Mouse (Mus musculus) central nervous system, embryonic 18 days (tissue): ENCODE measurements around the gene Rps19. TPM values are rescaled to one million over a fixed set of nuclear protein-coding genes. Genes with fewer than 3 reads are reported as not detected.

Experiments
- polyA plus RNA-seq: library from polyadenylated mRNA; depleted of rRNA; stranded (reverse); fragments of >200 nt; gene quantifications from 2 replicates; pipeline ENCODE4 v1.2.3, GENCODE M21; 2012; rRNA removed

The Rps19 gene
- 728 and 729 TPM in 2 replicates for polyA plus RNA-seq

GRCm38 (mm10) chr7:24883896-24884692 is at the start of gene Rps19:
Rps19 (plus strand) TSS chr7:24884371.

GRCm38 (mm10) chr7:24861913-24862312 is 22.3 kb upstream of the Rps19 start, which contains the start of gene Gm9844:
Gm9844 (plus strand) TSS chr7:24862213.

GRCm38 (mm10) chr7:24869532-24870165 is 14.5 kb upstream of the Rps19 start, which contains the start of the genes Lypd4 and Dmrtc2:
Lypd4 (minus strand) TSS chr7:24869941.
Dmrtc2 (plus strand) TSS chr7:24870057.

GRCm38 (mm10) chr7:24897224-24897623 is 13.1 kb downstream of the Rps19 start, which contains the start of gene Cd79a:
Cd79a (plus strand) TSS chr7:24897381.

GRCm38 (mm10) chr7:24902630-24903443 is 18.7 kb downstream of the Rps19 start, which contains the start of gene Arhgef1:
Arhgef1 (plus strand) TSS chr7:24902912.

Other genes starting within 250 kb of the Rps19 start
- 0.72 and 3.7 TPM in 2 replicates for gene Lypd3, start 247.8 kb upstream of the Rps19 start, polyA plus RNA-seq
- not detected in 2 replicates for gene Tex101, start 207.7 kb upstream of the Rps19 start, polyA plus RNA-seq
- gene BC049730, start 175.1 kb upstream of the Rps19 start, polyA plus RNA-seq = not detected in 2 replicates
- not detected in 2 replicates for gene Gm4763, start 157.5 kb upstream of the Rps19 start, polyA plus RNA-seq
- 0.18 and 0.32 TPM in 2 replicates for gene Cd177, start 124.1 kb upstream of the Rps19 start, polyA plus RNA-seq
- 0.20 and 0.23 TPM in 2 replicates for gene Ceacam10, start 107.2 kb upstream of the Rps19 start, polyA plus RNA-seq
- gene Gm9844, start 22.2 kb upstream of the Rps19 start, polyA plus RNA-seq = 47.0 and 56.8 TPM in 2 replicates
- gene Lypd4, start 14.4 kb upstream of the Rps19 start, polyA plus RNA-seq = 0.13 and 0.15 TPM in 2 replicates
- 0.19 and 0.25 TPM in 2 replicates for gene Dmrtc2, start 14.3 kb upstream of the Rps19 start, polyA plus RNA-seq
- gene Cd79a, start 13.0 kb downstream of the Rps19 start, polyA plus RNA-seq = 0.49 and 0.56 TPM in 2 replicates
- 197 and 214 TPM in 2 replicates for gene Arhgef1, start 18.5 kb downstream of the Rps19 start, polyA plus RNA-seq
- gene Gm4881, start 60.1 kb downstream of the Rps19 start, polyA plus RNA-seq = 2.5 and 2.7 TPM in 2 replicates
- 307 and 326 TPM in 2 replicates for gene Rabac1, start 88.4 kb downstream of the Rps19 start, polyA plus RNA-seq
- gene Atp1a3, start 121.6 kb downstream of the Rps19 start, polyA plus RNA-seq = 279 and 320 TPM in 2 replicates
- gene Grik5, start 188.0 kb downstream of the Rps19 start, polyA plus RNA-seq = 126 and 160 TPM in 2 replicates
- 24.6 and 28.2 TPM in 2 replicates for gene Zfp574, start 188.2 kb downstream of the Rps19 start, polyA plus RNA-seq